Mouse (Mus musculus) thymus, postnatal 10 days (tissue): ENCODE results near the gene Osbpl6.

Experiments used
- DNase-seq, 2 experiments: peaks; one replicate each; pipeline ENCODE4 v3.0.0; 2021; ENCODE audit warnings: low spot score in 2 of 2

The Osbpl6 gene

GRCm38 (mm10) chr2:76498891-76499290, 92.6 kb downstream of the Osbpl6 start:
- no peak for DNase-seq

- DNase-seq = no peak
These were observed 98.0 kb downstream of the Osbpl6 start for GRCm38 (mm10) chr2:76504122-76504839.

GRCm38 (mm10) chr2:76504989-76505388, 98.7 kb downstream of the Osbpl6 start:
- DNase-seq = no peak

GRCm38 (mm10) chr2:76511281-76511721, 105.0 kb downstream of the Osbpl6 start:
- DNase-seq = no peak

GRCm38 (mm10) chr2:76512133-76512532, 105.8 kb downstream of the Osbpl6 start:
- DNase-seq = no peak

GRCm38 (mm10) chr2:76512888-76513287, 106.6 kb downstream of the Osbpl6 start:
- DNase-seq = no peak

GRCm38 (mm10) chr2:76513296-76513695, 107.0 kb downstream of the Osbpl6 start:
- no peak for DNase-seq

GRCm38 (mm10) chr2:76517471-76517870, 111.2 kb downstream of the Osbpl6 start:
- no peak for DNase-seq

GRCm38 (mm10) chr2:76518407-76519063, 112.2 kb downstream of the Osbpl6 start:
- DNase-seq = no peak

- DNase-seq = no peak
These were observed 115.3 kb downstream of the Osbpl6 start for GRCm38 (mm10) chr2:76521585-76521984.

GRCm38 (mm10) chr2:76524451-76524850, 118.1 kb downstream of the Osbpl6 start:
- no peak for DNase-seq

GRCm38 (mm10) chr2:76525645-76526044, 119.3 kb downstream of the Osbpl6 start:
- no peak for DNase-seq

- DNase-seq = no peak
These were observed 126.3 kb downstream of the Osbpl6 start for GRCm38 (mm10) chr2:76532490-76533126.

- no peak for DNase-seq
These were observed 128.6 kb downstream of the Osbpl6 start for GRCm38 (mm10) chr2:76534932-76535331.

GRCm38 (mm10) chr2:76541900-76542299, 135.6 kb downstream of the Osbpl6 start:
- no peak for DNase-seq

GRCm38 (mm10) chr2:76542921-76543320, 136.6 kb downstream of the Osbpl6 start:
- no peak for DNase-seq

- DNase-seq = no peak
These were observed 139.2 kb downstream of the Osbpl6 start for GRCm38 (mm10) chr2:76545539-76545938.

GRCm38 (mm10) chr2:76548171-76548570, 141.9 kb downstream of the Osbpl6 start:
- DNase-seq = no peak

GRCm38 (mm10) chr2:76548836-76549235, 142.5 kb downstream of the Osbpl6 start:
- no peak for DNase-seq

- no peak for DNase-seq
These were observed 143.0 kb downstream of the Osbpl6 start for GRCm38 (mm10) chr2:76549316-76549715.

GRCm38 (mm10) chr2:76555852-76556558, 149.7 kb downstream of the Osbpl6 start:
- DNase-seq = no peak

- DNase-seq = no peak
These were observed 153.8 kb downstream of the Osbpl6 start for GRCm38 (mm10) chr2:76560146-76560545.
